Mouse (Mus musculus) kidney, embryonic 16.5 days (tissue): Measurements from ENCODE around the gene A430005L14Rik. TPM values are rescaled to one million over a fixed set of nuclear protein-coding genes. Genes with fewer than 3 reads are reported as not detected.

Experiments used
- ATAC-seq: fragments of 200-750 bp; cut with Nextera tagmentation; 2 replicates; pipeline ENCODE4 v1.8.0; 2017; ENCODE audit warnings: moderate TSS enrichment; ENCODE audit not compliant: low FRiP score, low TSS enrichment
- H3K27ac ChIP-seq: fragments of 300-500 bp; sonication (generic); 2 replicates; pipeline ENCODE4 v1.5.1; 2014; ENCODE audit warnings: low read length
- H3K27me3 ChIP-seq: fragments of 300-500 bp; sonication (generic); 2 replicates; pipeline ENCODE4 v1.6.1; 2014; ENCODE audit warnings: low read length, control low read depth, mixed read lengths; ENCODE audit not compliant: insufficient read depth
- H3K36me3 ChIP-seq: fragments of 300-500 bp; sonication (generic); 2 replicates; pipeline ENCODE4 v1.6.1; 2014; ENCODE audit warnings: low read length, control low read depth, mixed read lengths; ENCODE audit not compliant: insufficient read depth
- H3K4me1 ChIP-seq: fragments of 300-500 bp; sonication (generic); 2 replicates; pipeline ENCODE4 v1.6.1; 2014; ENCODE audit warnings: low read length, control low read depth, mixed read lengths; ENCODE audit not compliant: insufficient read depth
- H3K4me2 ChIP-seq: fragments of 300-500 bp; sonication (generic); replicated peaks from 2 replicates; pipeline ENCODE4 v1.6.1; 2014; ENCODE audit warnings: low read depth, low read length
- H3K4me3 ChIP-seq: fragments of 300-500 bp; sonication (generic); 2 replicates; pipeline ENCODE4 v1.5.1; 2014; ENCODE audit warnings: mild to moderate bottlenecking, low read length
- H3K9ac ChIP-seq: fragments of 300-500 bp; sonication (generic); replicated peaks from 2 replicates; pipeline ENCODE4 v1.6.1; 2014; ENCODE audit warnings: low read length
- H3K9me3 ChIP-seq: fragments of 300-500 bp; sonication (generic); 2 replicates; pipeline ENCODE4 v1.6.1; 2016; ENCODE audit warnings: low read length, control low read depth
- WGBS: fragments of 180-500 bp; shearing (Covaris S2); extraction: QIAGEN DNeasy Blood & Tissue Kit; methylation state at CpG from one replicate; pipeline ENCODE4 v1.1.7; 2014; 5-methylcytosine and 5-hydroxymethylcytosine counted together
- polyA plus RNA-seq: library from polyadenylated mRNA; unstranded; fragments of >200 nt; fragmentation: Nextera tagmentation; extraction: Ambion mirVana; gene quantifications from 2 replicates; pipeline ENCODE4 v1.2.1, GENCODE M21; 2015

The A430005L14Rik gene
- polyA plus RNA-seq, 1 experiment from 2014 or later, result 94.6 TPM

DNA sequence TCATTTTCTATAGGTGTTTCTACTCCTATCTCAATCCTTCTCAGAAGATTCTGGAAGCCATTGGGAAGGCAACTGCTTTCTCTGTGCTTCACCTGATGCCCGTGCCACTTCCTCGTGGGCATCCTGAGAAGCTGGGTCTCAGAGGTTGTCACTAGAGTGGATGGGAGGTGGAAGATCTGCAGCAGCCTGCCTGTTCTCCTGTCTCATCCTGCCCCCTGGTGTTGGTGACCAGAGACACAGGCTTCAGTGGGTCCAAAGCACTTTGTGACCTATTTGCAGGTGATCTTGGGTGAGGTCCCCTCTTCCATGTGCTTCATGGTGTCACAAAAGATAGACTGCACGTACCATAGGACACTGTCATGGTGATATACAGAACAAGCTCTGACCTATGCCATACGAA lies 13.8 kb upstream of the A430005L14Rik start:
- ATAC-seq, result no peak
- 57% methylated on average over 4 of the region's 4 CpGs for WGBS
- Histone ChIP-seq H3K27me3 (peaks cover 3% of the 10 kb centered on the region; the same call in 1 of the 2 replicates), H3K36me3 (no peaks in the 10 kb centered on the region), H3K4me3 (no peak overlapping the region), H3K4me2 (no peak overlapping the region), H3K4me1 (no peaks in the 10 kb centered on the region), H3K9ac (no peak overlapping the region), H3K9me3 (no peaks in the 10 kb centered on the region), H3K27ac (no peak overlapping the region)

DNA sequence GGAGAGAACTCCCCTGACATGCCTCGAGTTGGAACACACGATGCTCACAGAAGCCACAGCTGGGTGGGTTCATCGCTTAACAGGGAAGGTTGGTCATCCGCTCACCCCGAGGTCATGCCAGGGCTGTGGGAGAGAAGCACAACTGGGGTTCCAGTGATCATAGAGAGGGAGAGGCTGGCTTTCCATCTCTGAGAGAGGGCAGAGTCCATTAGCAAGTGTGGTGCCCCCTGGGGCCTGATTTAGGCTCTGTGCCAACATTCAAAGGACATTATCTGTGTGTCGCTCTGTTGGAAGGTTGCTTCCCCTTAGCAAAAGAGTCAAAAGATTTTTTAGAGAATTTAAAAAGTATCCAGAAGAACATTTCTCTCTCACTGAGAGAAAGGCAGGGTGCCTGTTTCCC lies 12.8 kb upstream of the A430005L14Rik start:
- H3K27ac ChIP-seq, result no peak overlapping the region
- WGBS, result 48% methylated on average over 6 of the region's 6 CpGs
- H3K9ac ChIP-seq, result no peak overlapping the region
- H3K4me1 ChIP-seq, result no peaks in the 10 kb centered on the region
- no peaks in the 10 kb centered on the region for H3K36me3 ChIP-seq
- H3K27me3 ChIP-seq, result peaks cover 3% of the 10 kb centered on the region; the same call in 1 of the 2 replicates
- H3K9me3 ChIP-seq, result no peaks in the 10 kb centered on the region
- no peak overlapping the region for H3K4me3 ChIP-seq
- H3K4me2 ChIP-seq, result no peak overlapping the region
- no peak for ATAC-seq

GRCm38 (mm10) chr4:153945741-153946140 lies 11.3 kb upstream of the A430005L14Rik start:
- Histone ChIP-seq H3K36me3 (no peaks in the 10 kb centered on the region), H3K4me3 (no peak overlapping the region), H3K4me1 (no peaks in the 10 kb centered on the region), H3K27ac (no peak overlapping the region), H3K27me3 (peaks cover 3% of the 10 kb centered on the region), H3K9ac (no peak overlapping the region), H3K9me3 (no peaks in the 10 kb centered on the region), H3K4me2 (no peak overlapping the region)
- 85% methylated on average over 6 of the region's 6 CpGs for WGBS
- ATAC-seq, result no peak

- Histone ChIP-seq H3K4me3 (no peak overlapping the region), H3K9ac (no peak overlapping the region), H3K4me2 (no peak overlapping the region), H3K9me3 (no peaks in the 10 kb centered on the region), H3K4me1 (no peaks in the 10 kb centered on the region), H3K27me3 (peaks cover 3% of the 10 kb centered on the region; the same call in 1 of the 2 replicates), H3K27ac (no peak overlapping the region), H3K36me3 (no peaks in the 10 kb centered on the region)
- ATAC-seq, result no peak
- 65% methylated on average over 2 of the region's 2 CpGs for WGBS
Measured at GRCm38 (mm10) chr4:153950372-153950771, 6.7 kb upstream of the A430005L14Rik start.

- Histone ChIP-seq H3K9ac (no peak overlapping the region), H3K36me3 (no peaks in the 10 kb centered on the region), H3K27ac (no peak overlapping the region), H3K4me3 (no peak overlapping the region), H3K4me1 (no peaks in the 10 kb centered on the region), H3K27me3 (peaks cover 7% of the 10 kb centered on the region; the same call in 1 of the 2 replicates), H3K9me3 (no peaks in the 10 kb centered on the region), H3K4me2 (no peak overlapping the region)
- no peak for ATAC-seq
- 62% methylated on average over 3 of the region's 3 CpGs for whole genome bisulfite sequencing
Measured at GRCm38 (mm10) chr4:153951150-153951549, 5.9 kb upstream of the A430005L14Rik start.

DNA sequence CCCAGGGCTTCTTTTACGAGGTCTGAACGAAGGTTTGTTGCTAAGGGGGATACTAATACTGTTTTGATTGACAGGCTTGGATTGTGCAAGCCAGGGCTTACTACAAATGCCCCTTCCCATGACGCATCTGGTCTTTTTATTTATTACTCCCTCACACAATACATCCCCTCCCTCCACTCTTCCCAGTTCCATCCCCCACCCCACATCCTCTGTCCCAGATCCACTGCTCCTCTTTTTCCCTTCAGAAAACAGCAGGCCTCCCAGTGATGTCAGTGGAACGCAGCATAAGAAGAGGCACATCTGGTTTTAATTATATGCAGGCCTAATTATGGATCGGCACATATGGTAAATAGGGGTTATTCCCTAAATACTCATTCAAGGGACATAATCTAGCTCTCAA lies 5.3 kb upstream of the A430005L14Rik start:
- Histone ChIP-seq H3K4me1 (no peaks in the 10 kb centered on the region), H3K4me2 (no peak overlapping the region), H3K27ac (no peak overlapping the region), H3K4me3 (no peak overlapping the region), H3K27me3 (peaks cover 7% of the 10 kb centered on the region; the same call in 1 of the 2 replicates), H3K36me3 (no peaks in the 10 kb centered on the region), H3K9me3 (no peaks in the 10 kb centered on the region), H3K9ac (no peak overlapping the region)
- 53% methylated on average over 5 of the region's 5 CpGs for whole genome bisulfite sequencing
- no peak for ATAC-seq

DNA sequence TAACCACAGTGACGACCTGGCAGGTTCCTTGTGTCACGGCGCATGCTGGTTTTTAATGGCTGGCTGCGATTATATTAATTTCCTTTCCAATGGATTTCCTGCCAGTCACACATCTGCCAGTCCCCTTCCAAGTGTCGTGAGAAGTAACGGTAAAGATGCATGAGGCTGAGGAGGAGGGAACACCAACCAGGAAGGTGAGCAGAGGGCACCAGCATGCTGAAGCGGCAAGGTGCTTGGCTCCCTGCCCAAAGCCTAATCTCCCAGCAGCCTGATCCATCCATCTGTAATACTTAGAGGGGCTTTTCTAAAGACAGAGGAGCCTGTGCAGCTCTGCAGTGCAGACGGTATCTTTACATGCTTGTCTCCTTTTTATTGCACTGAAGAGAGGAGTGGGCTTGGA lies 1.4 kb upstream of the A430005L14Rik start:
- no peak overlapping the region for H3K9ac ChIP-seq
- 87% methylated on average over 8 of the region's 8 CpGs for WGBS
- H3K4me3 ChIP-seq, result no peak overlapping the region
- H3K9me3 ChIP-seq, result no peaks in the 10 kb centered on the region
- peaks cover 12% of the 10 kb centered on the region for H3K4me1 ChIP-seq
- no peak overlapping the region for H3K27ac ChIP-seq
- H3K36me3 ChIP-seq, result peaks cover 9% of the 10 kb centered on the region; the same call in 1 of the 2 replicates
- H3K27me3 ChIP-seq, result peaks cover 4% of the 10 kb centered on the region; the same call in 1 of the 2 replicates
- ATAC-seq, result no peak
- no peak overlapping the region for H3K4me2 ChIP-seq

DNA sequence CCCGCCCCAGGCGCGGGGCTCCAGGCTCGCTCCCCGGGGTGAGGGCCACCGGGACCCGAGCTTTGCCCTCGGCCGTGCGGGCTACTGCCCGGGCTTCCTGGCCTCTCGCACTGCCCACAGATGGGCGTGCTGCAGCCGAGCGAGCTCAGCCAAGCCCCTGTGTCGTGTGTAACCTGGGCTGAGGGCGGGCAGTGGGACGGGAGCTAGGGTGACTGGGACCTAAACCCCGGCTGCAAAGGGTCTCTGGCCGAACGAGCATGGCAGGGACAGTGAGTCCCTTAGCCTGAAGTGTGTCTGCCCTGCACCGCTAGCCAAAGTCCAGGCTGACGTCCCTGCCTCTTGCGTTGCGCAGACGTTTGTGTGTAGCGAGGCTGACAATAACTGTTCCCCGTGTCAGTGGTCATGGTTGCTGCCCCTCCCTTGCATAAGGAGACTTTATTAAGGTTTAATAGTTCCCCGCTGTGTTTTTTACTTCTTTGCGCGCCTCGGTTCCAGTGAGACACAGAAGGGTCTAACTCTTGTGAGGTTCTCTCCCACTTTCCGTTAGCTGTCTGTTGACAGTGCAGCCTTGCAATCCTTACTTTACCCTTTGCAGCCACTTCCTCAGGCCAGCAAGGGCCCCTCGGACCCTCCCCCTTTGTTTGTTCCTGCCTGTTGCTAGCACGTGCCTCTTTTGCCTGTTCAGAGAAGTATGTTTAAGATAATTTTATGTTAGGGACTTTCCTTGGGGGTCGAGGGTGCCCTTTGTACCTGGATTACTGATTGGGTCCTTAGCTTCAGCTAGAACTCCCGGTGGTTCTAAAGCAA lies 610 bp downstream of the A430005L14Rik start:
- peak; percentile 86 for ATAC-seq
- peaks cover 28% of the 10 kb centered on the region for H3K36me3 ChIP-seq
- peak overlapping the region; percentile 93 for H3K27ac ChIP-seq
- H3K9me3 ChIP-seq, result no peaks in the 10 kb centered on the region
- peaks cover 4% of the 10 kb centered on the region; the same call in 1 of the 2 replicates for H3K27me3 ChIP-seq
- peak overlapping the region; percentile 73 for H3K4me2 ChIP-seq
- H3K4me1 ChIP-seq, result peaks cover 12% of the 10 kb centered on the region
- H3K4me3 ChIP-seq, result peak overlapping the region; percentile 91
- WGBS, result under 1% methylated on average over 37 of the region's 37 CpGs
- H3K9ac ChIP-seq, result peak overlapping the region; percentile 91

- WGBS, result 81% methylated on average over 7 of the region's 7 CpGs
Measured at GRCm38 (mm10) chr4:153962631-153963030, 5.6 kb downstream of the A430005L14Rik start.

DNA sequence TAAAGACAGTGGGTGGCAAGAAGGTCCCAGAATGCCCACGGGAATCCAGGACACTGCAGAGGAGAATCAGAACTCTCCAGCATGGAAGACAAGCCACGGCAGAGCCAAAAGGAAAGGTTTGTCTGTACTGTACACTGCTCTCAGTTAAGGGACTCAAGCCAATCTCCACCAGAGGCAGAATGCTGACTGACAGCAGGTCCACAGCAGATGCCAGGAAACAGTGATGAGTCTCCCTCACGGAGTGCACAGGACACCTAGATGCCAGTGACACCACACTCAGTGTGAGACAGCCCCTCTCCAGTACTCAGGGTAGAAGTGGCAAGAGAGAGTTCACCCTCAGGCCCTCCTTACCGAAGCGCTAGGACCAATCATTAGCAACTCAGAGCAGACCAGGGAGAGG lies 9.6 kb downstream of the A430005L14Rik start:
- H3K27ac ChIP-seq, result no peak overlapping the region
- H3K4me2 ChIP-seq, result no peak overlapping the region
- no peaks in the 10 kb centered on the region for H3K27me3 ChIP-seq
- H3K36me3 ChIP-seq, result peaks cover 60% of the 10 kb centered on the region
- no peak overlapping the region for H3K9ac ChIP-seq
- H3K4me1 ChIP-seq, result no peaks in the 10 kb centered on the region
- H3K4me3 ChIP-seq, result no peak overlapping the region
- WGBS, result 91% methylated on average over 5 of the region's 5 CpGs
- no peak for ATAC-seq
- no peaks in the 10 kb centered on the region for H3K9me3 ChIP-seq

More at GRCm38 (mm10) chr4:153962631-153963030, 5.6 kb downstream of the A430005L14Rik start:
- no peak overlapping the region for H3K9ac ChIP-seq
- no peak overlapping the region for H3K4me2 ChIP-seq
- no peak overlapping the region for H3K4me3 ChIP-seq
- ATAC-seq, result no peak
- H3K27ac ChIP-seq, result no peak overlapping the region
- no peaks in the 10 kb centered on the region for H3K27me3 ChIP-seq
- peaks cover 57% of the 10 kb centered on the region for H3K36me3 ChIP-seq
- H3K9me3 ChIP-seq, result no peaks in the 10 kb centered on the region
- peaks cover 12% of the 10 kb centered on the region for H3K4me1 ChIP-seq
